Mouse (Mus musculus) gastrocnemius, adult 18-20 months (tissue): ENCODE results near the gene Hrk. TPM values are rescaled to one million over a fixed set of nuclear protein-coding genes. Genes with fewer than 3 reads are reported as not detected.

Experiments
- DNase-seq: peaks from one replicate; pipeline ENCODE4 v3.0.0; 2021; ENCODE audit warnings: low spot score
- total RNA-seq, 2 experiments: library from RNA; stranded (reverse); gene quantifications; 2 replicates each; pipeline ENCODE4 v1.2.3; 2021

Gene Hrk
- total RNA-seq, 2 experiments from 2014 or later: 0.12 to 0.21 TPM

DNA sequence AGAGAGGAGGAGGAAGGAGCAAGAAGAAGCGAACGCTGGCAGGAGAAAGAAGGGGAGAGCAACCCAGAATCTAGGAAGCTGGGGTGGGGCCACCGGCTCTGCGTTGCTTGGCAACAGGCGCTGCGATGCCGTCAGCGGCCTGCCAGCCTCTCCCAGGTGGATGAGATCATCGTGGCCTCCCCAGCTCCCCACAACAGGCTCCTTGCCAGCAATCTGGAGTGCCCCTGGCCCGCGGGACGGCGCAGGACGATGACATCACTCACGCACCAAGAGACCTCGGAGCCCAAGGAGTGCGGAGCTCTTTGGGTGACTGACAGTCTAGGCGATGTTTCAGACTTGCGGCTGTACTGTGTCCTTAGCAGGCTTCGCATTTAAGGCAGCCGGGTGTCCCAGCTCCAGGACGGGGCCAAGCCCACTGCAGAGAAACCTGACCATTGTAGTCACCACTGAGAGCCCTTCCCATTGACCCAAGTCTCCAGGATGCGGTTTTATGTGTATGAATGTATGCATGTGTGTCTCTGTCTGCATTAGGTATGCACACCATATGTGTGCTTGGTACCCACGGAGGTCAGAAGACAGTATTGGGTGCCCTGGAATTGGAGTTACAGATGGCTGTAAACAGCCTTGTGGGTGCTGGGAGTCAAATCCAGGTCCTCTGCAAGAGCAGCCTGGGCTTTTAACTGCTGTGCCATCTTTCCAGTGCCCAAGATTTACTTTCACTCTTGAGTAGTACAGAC, 50.1 kb downstream of the Hrk start:
- peak; percentile 49 for DNase-seq

DNA sequence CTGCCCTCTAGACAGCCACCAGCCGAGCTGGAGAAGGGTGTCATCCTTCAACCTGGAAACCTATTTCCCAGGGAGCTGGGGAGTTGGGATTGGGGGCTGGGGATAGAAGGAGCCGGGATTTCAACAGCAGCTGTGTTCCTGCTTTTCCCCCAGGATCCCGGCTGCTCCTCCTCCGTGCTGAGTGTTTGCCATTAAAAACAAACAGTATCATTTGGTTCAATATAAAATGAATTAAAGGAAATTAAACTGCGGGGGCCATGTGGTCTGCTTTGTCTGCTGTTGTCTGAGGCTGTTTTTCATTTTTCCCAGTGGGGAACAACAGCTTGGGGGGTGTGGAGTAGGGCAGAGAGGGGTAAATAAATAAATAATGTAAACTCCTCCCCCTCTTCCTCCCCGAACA, 53.0 kb downstream of the Hrk start:
- DNase-seq: peak; percentile 29

DNA sequence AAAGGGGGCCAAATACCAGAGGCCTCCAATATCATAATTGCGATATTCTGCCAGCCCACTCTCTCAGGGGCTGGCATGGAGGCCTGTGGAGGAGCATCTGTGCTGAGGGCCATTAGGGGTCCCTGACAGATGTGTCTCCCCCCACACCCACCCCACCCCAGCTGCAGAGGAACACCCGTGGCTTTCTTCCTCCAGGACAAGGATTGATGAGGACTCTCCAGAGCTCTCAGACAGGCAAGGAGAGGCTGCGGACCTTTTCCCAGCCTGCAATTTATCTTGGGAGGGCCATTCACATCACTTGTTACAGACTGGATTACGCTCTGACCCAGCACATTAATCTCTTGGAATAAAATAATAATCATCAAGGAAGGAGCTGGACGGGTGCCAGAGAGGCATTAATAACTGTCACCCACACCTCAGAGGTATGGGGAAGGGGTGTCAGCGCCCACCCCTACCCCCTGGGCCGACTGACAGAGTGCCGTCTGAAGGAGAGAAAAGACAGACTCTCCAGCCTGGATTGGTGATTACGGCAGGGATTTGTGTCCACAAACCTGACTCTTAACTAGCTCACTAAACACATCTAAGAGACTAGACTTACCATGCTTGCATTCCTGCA, 58.8 kb downstream of the Hrk start:
- DNase-seq: no peak

GRCm38 (mm10) chr5:118230071-118230611, 65.7 kb downstream of the Hrk start:
- DNase-seq: no peak

GRCm38 (mm10) chr5:118236891-118237290, 72.4 kb downstream of the Hrk start:
- DNase-seq: no peak

Other genes starting within 250 kb of the Hrk start
- 10 to 100 TPM; 12.5 to 13.9 TPM for gene Fbxo21, start 187.9 kb upstream of the Hrk start, total RNA-seq
- gene Tesc, start 136.9 kb upstream of the Hrk start, total RNA-seq: under 1 TPM; 0.37 to 0.81 TPM
- gene Fbxw8, start 9.2 kb upstream of the Hrk start, total RNA-seq: 10 to 100 TPM; 20.5 to 21.1 TPM
- 1 to 10 TPM in 1 of 2 experiments, under 1 TPM in 1; 0.90 to 1.6 TPM for gene Rnft2, start 80.5 kb downstream of the Hrk start, total RNA-seq
- 1 to 10 TPM; 3.6 to 4.7 TPM for gene 2410131K14Rik, start 80.6 kb downstream of the Hrk start, total RNA-seq